Mouse (Mus musculus) heart, embryonic 13.5 days (tissue): Measurements from ENCODE around the gene Slfn14. TPM values are rescaled to one million over a fixed set of nuclear protein-coding genes. Genes with fewer than 3 reads are reported as not detected.
"Not testable (repeated sequence)": the region's sequence is repeated elsewhere in the genome, so short reads cannot be mapped to it uniquely, and the experiment has no call there.

Experiments
- ATAC-seq: fragments of 200-750 bp; cut with Nextera tagmentation; 2 replicates; pipeline ENCODE4 v1.8.0; 2017; ENCODE audit warnings: moderate TSS enrichment; ENCODE audit not compliant: insufficient number of reproducible peaks, low FRiP score, low TSS enrichment; ENCODE audit errors: extremely low read depth
- H3K27ac ChIP-seq: fragments of 300-500 bp; sonication (generic); replicated peaks from 2 replicates; pipeline ENCODE4 v1.5.1; 2015; ENCODE audit warnings: moderate library complexity, mild to moderate bottlenecking, inconsistent platforms
- H3K27me3 ChIP-seq: fragments of 300-500 bp; sonication (generic); replicated peaks from 2 replicates; pipeline ENCODE4 v1.6.1; 2015; ENCODE audit warnings: mild to moderate bottlenecking, inconsistent platforms
- H3K36me3 ChIP-seq: fragments of 300-500 bp; sonication (generic); 2 replicates; pipeline ENCODE4 v1.6.1; 2015; ENCODE audit warnings: mild to moderate bottlenecking, inconsistent platforms
- H3K4me1 ChIP-seq: fragments of 300-500 bp; sonication (generic); 2 replicates; pipeline ENCODE4 v1.6.1; 2015; ENCODE audit warnings: inconsistent platforms
- H3K4me2 ChIP-seq: fragments of 300-500 bp; sonication (generic); 2 replicates; pipeline ENCODE4 v1.6.1; 2015; ENCODE audit warnings: inconsistent platforms, mild to moderate bottlenecking, moderate library complexity
- H3K4me3 ChIP-seq: fragments of 300-500 bp; sonication (generic); 2 replicates; pipeline ENCODE4 v1.5.1; 2015; ENCODE audit warnings: moderate library complexity, mild to moderate bottlenecking, inconsistent platforms
- H3K9ac ChIP-seq: fragments of 300-500 bp; sonication (generic); 2 replicates; pipeline ENCODE4 v1.6.1; 2015; ENCODE audit warnings: inconsistent platforms, mild to moderate bottlenecking, moderate library complexity
- H3K9me3 ChIP-seq: fragments of 300-500 bp; sonication (generic); 2 replicates; pipeline ENCODE4 v1.6.1; 2016; ENCODE audit warnings: inconsistent platforms
- WGBS: fragments of 180-500 bp; shearing (Covaris S2); methylation state at CpG from one replicate; pipeline ENCODE4 v1.1.7; 2015; ENCODE audit warnings: mixed read lengths; 5-methylcytosine and 5-hydroxymethylcytosine counted together
- polyA plus RNA-seq: library from polyadenylated mRNA; unstranded; fragments of >200 nt; fragmentation: Nextera tagmentation; extraction: Ambion mirVana; gene quantifications from 2 replicates; pipeline ENCODE4 v1.2.1, GENCODE M21; 2015

The Slfn14 gene
- polyA plus RNA-seq = 0.84 and 0.88 TPM in 2 replicates

GRCm38 (mm10) chr11:83286566-83286965, at the start of gene Slfn14:
Slfn14 (minus strand) TSS chr11:83286726.
- Histone ChIP-seq H3K4me3 (peak within 1 kb of the TSS; percentile 29), H3K9ac (no peak within 1 kb of the TSS), H3K36me3 (no peaks in the 10 kb centered on the region), H3K9me3 (no peaks in the 10 kb centered on the region), H3K4me1 (peaks cover 6% of the 10 kb centered on the region), H3K27me3 (peaks cover 7% of the 10 kb centered on the region; the same call in 1 of the 2 replicates), H3K27ac (no peak within 1 kb of the TSS; the same call in 1 of the 2 replicates), H3K4me2 (peak within 1 kb of the TSS; percentile 50)
- no peak for ATAC-seq
- WGBS = 44% methylated on average over 1 of the region's 1 CpGs

- H3K27ac ChIP-seq = no peak overlapping the region
- no peaks in the 10 kb centered on the region for H3K4me1 ChIP-seq
- no peak overlapping the region for H3K4me3 ChIP-seq
- H3K27me3 ChIP-seq = no peaks in the 10 kb centered on the region
- H3K9ac ChIP-seq = no peak overlapping the region
- 86% methylated on average over 7 of the region's 7 CpGs for WGBS
- no peaks in the 10 kb centered on the region for H3K9me3 ChIP-seq
- no peak for ATAC-seq
- no peak overlapping the region for H3K4me2 ChIP-seq
- H3K36me3 ChIP-seq = peaks cover 91% of the 10 kb centered on the region
These were observed 49.3 kb upstream of the Slfn14 start for GRCm38 (mm10) chr11:83335826-83336225.

- ATAC-seq = no peak
- Histone ChIP-seq H3K27me3 (no peaks in the 10 kb centered on the region), H3K4me2 (no peak overlapping the region), H3K9me3 (no peaks in the 10 kb centered on the region), H3K36me3 (peaks cover 86% of the 10 kb centered on the region), H3K27ac (no peak overlapping the region), H3K4me3 (no peak overlapping the region), H3K9ac (no peak overlapping the region), H3K4me1 (no peaks in the 10 kb centered on the region)
- 59% methylated on average over 3 of the region's 3 CpGs for WGBS
These were observed 40.9 kb upstream of the Slfn14 start for GRCm38 (mm10) chr11:83327427-83327826.

GRCm38 (mm10) chr11:83326692-83327091, 40.2 kb upstream of the Slfn14 start:
- not testable (repeated sequence) for H3K4me2 ChIP-seq, H3K9ac ChIP-seq, ATAC-seq, H3K4me1 ChIP-seq, H3K4me3 ChIP-seq, H3K27me3 ChIP-seq, H3K27ac ChIP-seq, H3K9me3 ChIP-seq
- 85% methylated on average over 3 of the region's 3 CpGs for WGBS
- H3K36me3 ChIP-seq = peaks cover 88% of the 10 kb centered on the region

- H3K36me3 ChIP-seq = peaks cover 86% of the 10 kb centered on the region
- no peaks in the 10 kb centered on the region for H3K4me1 ChIP-seq
- WGBS = 76% methylated on average over 4 of the region's 4 CpGs
- H3K27me3 ChIP-seq = no peaks in the 10 kb centered on the region
- H3K27ac ChIP-seq = no peak overlapping the region
- no peak overlapping the region for H3K4me2 ChIP-seq
- no peaks in the 10 kb centered on the region for H3K9me3 ChIP-seq
- no peak overlapping the region for H3K4me3 ChIP-seq
- no peak overlapping the region for H3K9ac ChIP-seq
- no peak for ATAC-seq
These were observed 32.5 kb upstream of the Slfn14 start for GRCm38 (mm10) chr11:83319048-83319447.

GRCm38 (mm10) chr11:83312471-83312870, 25.9 kb upstream of the Slfn14 start:
- H3K9ac ChIP-seq = no peak overlapping the region
- no peak overlapping the region for H3K4me3 ChIP-seq
- H3K9me3 ChIP-seq = no peaks in the 10 kb centered on the region
- H3K4me1 ChIP-seq = no peaks in the 10 kb centered on the region
- no peak overlapping the region for H3K4me2 ChIP-seq
- no peaks in the 10 kb centered on the region for H3K27me3 ChIP-seq
- no peak for ATAC-seq
- H3K27ac ChIP-seq = no peak overlapping the region
- 87% methylated on average over 5 of the region's 5 CpGs for WGBS
- peaks cover 67% of the 10 kb centered on the region for H3K36me3 ChIP-seq

- 80% methylated on average over 4 of the region's 4 CpGs for WGBS
- Histone ChIP-seq H3K4me2 (no peak overlapping the region), H3K9ac (no peak overlapping the region), H3K36me3 (peaks cover 28% of the 10 kb centered on the region), H3K9me3 (no peaks in the 10 kb centered on the region), H3K4me3 (no peak overlapping the region), H3K27ac (no peak overlapping the region), H3K27me3 (no peaks in the 10 kb centered on the region), H3K4me1 (peaks cover 27% of the 10 kb centered on the region)
- no peak for ATAC-seq
These were observed 20.3 kb upstream of the Slfn14 start for GRCm38 (mm10) chr11:83306700-83307253.

GRCm38 (mm10) chr11:83304485-83304884, 18.0 kb upstream of the Slfn14 start:
- peak overlapping the region; percentile 74 for H3K4me2 ChIP-seq
- no peak for ATAC-seq
- peaks cover 33% of the 10 kb centered on the region for H3K4me1 ChIP-seq
- H3K9me3 ChIP-seq = no peaks in the 10 kb centered on the region
- peaks cover 18% of the 10 kb centered on the region for H3K36me3 ChIP-seq
- H3K27me3 ChIP-seq = no peaks in the 10 kb centered on the region
- 95% methylated on average over 2 of the region's 2 CpGs for WGBS
- no peak overlapping the region for H3K27ac ChIP-seq
- peak overlapping the region; percentile 92 for H3K9ac ChIP-seq
- peak overlapping the region; percentile 91 for H3K4me3 ChIP-seq

- Histone ChIP-seq H3K9ac (peak overlapping the region; percentile 92), H3K36me3 (peaks cover 11% of the 10 kb centered on the region), H3K4me3 (peak overlapping the region; percentile 91), H3K4me1 (peaks cover 33% of the 10 kb centered on the region), H3K4me2 (peak overlapping the region; percentile 74), H3K27ac (peak overlapping the region; percentile 97; the same call in 1 of the 2 replicates), H3K27me3 (no peaks in the 10 kb centered on the region), H3K9me3 (no peaks in the 10 kb centered on the region)
- 38% methylated on average over 5 of the region's 5 CpGs for WGBS
- no peak for ATAC-seq
These were observed 17.2 kb upstream of the Slfn14 start for GRCm38 (mm10) chr11:83303751-83304150.

- peaks cover 40% of the 10 kb centered on the region for H3K4me1 ChIP-seq
- H3K9me3 ChIP-seq = no peaks in the 10 kb centered on the region
- peak within 1 kb of the TSS; percentile 97 for H3K27ac ChIP-seq
- H3K4me2 ChIP-seq = peak within 1 kb of the TSS; percentile 74
- H3K27me3 ChIP-seq = no peaks in the 10 kb centered on the region
- peak within 1 kb of the TSS; percentile 91 for H3K4me3 ChIP-seq
- under 1% methylated on average over 51 of the region's 51 CpGs for WGBS
- peak; percentile 76 for ATAC-seq
- peaks cover 2% of the 10 kb centered on the region; the same call in 1 of the 2 replicates for H3K36me3 ChIP-seq
- peak within 1 kb of the TSS; percentile 92 for H3K9ac ChIP-seq
These were observed 16.2 kb upstream of the Slfn14 start, which contains the start of gene Pex12 for GRCm38 (mm10) chr11:83302526-83303251. Pex12 (minus strand) TSS chr11:83302586.

GRCm38 (mm10) chr11:83302124-83302523, 15.6 kb upstream of the Slfn14 start:
- no peak for ATAC-seq

More at GRCm38 (mm10) chr11:83302124-83302523, 15.6 kb upstream of the Slfn14 start:
- Histone ChIP-seq H3K27me3 (no peaks in the 10 kb centered on the region), H3K27ac (peak overlapping the region; percentile 97), H3K4me2 (peak overlapping the region; percentile 74), H3K4me3 (peak overlapping the region; percentile 91), H3K4me1 (peaks cover 46% of the 10 kb centered on the region), H3K9ac (peak overlapping the region; percentile 92), H3K9me3 (no peaks in the 10 kb centered on the region), H3K36me3 (peaks cover 4% of the 10 kb centered on the region)
- WGBS = 8% methylated on average over 10 of the region's 10 CpGs
